Mouse (Mus musculus): Measurements from ENCODE around the gene Myct1.

DNA sequence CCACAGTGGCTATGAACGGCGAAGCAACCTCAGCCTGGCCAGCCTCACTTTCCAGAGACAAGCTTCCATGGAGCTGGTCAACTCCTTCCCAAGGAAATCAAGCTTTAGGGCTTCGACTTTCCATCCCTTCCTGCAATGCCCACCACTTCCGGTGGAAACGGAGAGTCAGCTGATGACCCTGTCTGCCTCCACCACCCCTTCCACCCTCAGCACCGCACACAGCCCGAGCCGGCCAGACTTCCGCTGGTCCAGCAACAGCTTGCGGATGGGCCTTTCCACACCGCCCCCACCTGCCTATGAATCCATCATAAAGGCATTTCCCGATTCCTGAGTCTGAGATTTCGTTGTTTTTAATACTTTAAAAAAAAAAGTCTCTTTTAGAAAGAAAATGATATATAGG lies 10.8 kb downstream of the Myct1 start:
- TF ChIP-seq EP300 (IDR thresholded peaks at IDR 0.05; ENCODE audit: low read depth) (no peak), CTCF (IDR thresholded peaks at IDR 0.05; ENCODE audit: low read depth) (no peak)
